In genomic region chr3:94648755-94649590, GRCm38 (mm10) we compare ENCODE assay signal across 8 mouse cellular contexts. TPM values are rescaled to one million over a fixed set of nuclear protein-coding genes. Genes with fewer than 3 reads are reported as not detected.
A peak's percentile ranks its signal among the peaks of the same experiment; 100 is the strongest.
DNase-seq lines count a peak whose midpoint lies in the region; ATAC-seq and TF ChIP-seq lines count a peak whose summit lies in the region.

No protein-coding gene starts in this region.

- ATAC-seq in kidney, postnatal 0 days (replicated peaks; ENCODE audit: low FRiP score, low read depth), result peak; percentile 71
- peak; percentile 97 for ATAC-seq in intestine, embryonic 15.5 days
- no peak for ATAC-seq in inflammation-experienced regulatory T-cells, adult 6 months
- no peak for ATAC-seq in megakaryocyte, adult 5-6 weeks (ENCODE audit: poor library complexity, severe bottlenecking)

- peaks cover 7% of the 10 kb centered on the region; the same call in 1 of the 2 replicates for H3K4me1 ChIP-seq in kidney, postnatal 0 days (replicated peaks; ENCODE audit: insufficient read depth, low read length)
- peaks cover 20% of the 10 kb centered on the region for H3K4me1 ChIP-seq in intestine, embryonic 15.5 days (replicated peaks)

- H3K4me2 ChIP-seq in kidney, postnatal 0 days (ENCODE audit: low read length), result no peak overlapping the region
- H3K4me2 ChIP-seq in intestine, embryonic 15.5 days (replicated peaks), result peak overlapping the region; percentile 42

- no peaks in the 10 kb centered on the region for H3K9me3 ChIP-seq in kidney, postnatal 0 days (replicated peaks; ENCODE audit: low read length)
- no peaks in the 10 kb centered on the region for H3K9me3 ChIP-seq in intestine, embryonic 15.5 days

- no peaks in the 10 kb centered on the region for H3K36me3 ChIP-seq in kidney, postnatal 0 days (ENCODE audit: insufficient read depth, low read length)
- H3K36me3 ChIP-seq in intestine, embryonic 15.5 days, result no peaks in the 10 kb centered on the region

- 32% methylated on average over 6 of the region's 6 CpGs for WGBS in kidney, postnatal 0 days
- 9% methylated on average over 6 of the region's 6 CpGs for WGBS in intestine, embryonic 15.5 days

- no peak overlapping the region for H3K9ac ChIP-seq in kidney, postnatal 0 days (ENCODE audit: low read depth, low read length)
- H3K9ac ChIP-seq in intestine, embryonic 15.5 days, result no peak overlapping the region

- no peak overlapping the region for H3K4me3 ChIP-seq in kidney, postnatal 0 days (replicated peaks; ENCODE audit: low read depth, low read length)
- no peak overlapping the region for H3K4me3 ChIP-seq in intestine, embryonic 15.5 days (replicated peaks)

- H3K27ac ChIP-seq in kidney, postnatal 0 days, result no peak overlapping the region; the same call in 1 of the 2 replicates
- H3K27ac ChIP-seq in intestine, embryonic 15.5 days, result peak overlapping the region; percentile 83

- DNase-seq in kidney, postnatal 0 days (ENCODE audit: low spot score), result peak; percentile 61
- no peak for DNase-seq in kidney, adult 8-10 months
- DNase-seq in brain, adult 2 months (ENCODE audit: low read depth, low spot score), result peak; percentile 52
- peak; percentile 84 for DNase-seq in lung, postnatal 36 days
- no peak for DNase-seq in kidney, adult 9 months

- TF ChIP-seq CTCF in kidney, postnatal 0 days (IDR thresholded peaks at IDR 0.05; ENCODE audit: low read depth), result no peak

- no peaks in the 10 kb centered on the region for H3K27me3 ChIP-seq in kidney, postnatal 0 days (ENCODE audit: insufficient read depth, low read length)
- no peaks in the 10 kb centered on the region for H3K27me3 ChIP-seq in intestine, embryonic 15.5 days (replicated peaks)

RNA-seq across cellular contexts. Expression of gene Gm10972, which starts 6.1 kb away (rescaled TPM):
- polyA plus RNA-seq in kidney, postnatal 0 days (2015; fragmentation: Nextera tagmentation; extraction: Ambion mirVana), result not detected in 2 replicates
- polyA plus RNA-seq in intestine, embryonic 15.5 days (2015; fragmentation: Nextera tagmentation; extraction: Ambion mirVana), result not detected in 2 replicates
- polyA plus RNA-seq in inflammation-experienced regulatory T-cells, adult 6 months (2017; shearing (Covaris generic)), result not detected
- not detected in 2 replicates for total RNA-seq in megakaryocyte, adult 5-6 weeks (2015)
- total RNA-seq in megakaryocyte, adult 5-6 weeks (2017), result not detected in 2 replicates

RNA-seq across cellular contexts. Expression of gene Tuft1, which starts 9.7 kb away (rescaled TPM):
- polyA plus RNA-seq in kidney, postnatal 0 days (2015; fragmentation: Nextera tagmentation; extraction: Ambion mirVana), result 9.1 and 9.2 TPM in 2 replicates
- 10.2 and 11.6 TPM in 2 replicates for polyA plus RNA-seq in intestine, embryonic 15.5 days (2015; fragmentation: Nextera tagmentation; extraction: Ambion mirVana)
- polyA plus RNA-seq in inflammation-experienced regulatory T-cells, adult 6 months (2017; shearing (Covaris generic)), result 1 to 10 TPM; 1.8 to 3.9 (median 3.3) TPM
- 0.80 and 1.1 TPM in 2 replicates for total RNA-seq in megakaryocyte, adult 5-6 weeks (2015)
- total RNA-seq in megakaryocyte, adult 5-6 weeks (2017), result 0.85 and 2.1 TPM in 2 replicates

RNA-seq across cellular contexts. Expression of gene Selenbp2, which starts 44.4 kb away (rescaled TPM):
- 2.9 and 3.0 TPM in 2 replicates for polyA plus RNA-seq in kidney, postnatal 0 days (2015; fragmentation: Nextera tagmentation; extraction: Ambion mirVana)
- polyA plus RNA-seq in intestine, embryonic 15.5 days (2015; fragmentation: Nextera tagmentation; extraction: Ambion mirVana), result 4.0 and 5.5 TPM in 2 replicates
- polyA plus RNA-seq in inflammation-experienced regulatory T-cells, adult 6 months (2017; shearing (Covaris generic)), result not detected
- total RNA-seq in megakaryocyte, adult 5-6 weeks (2015), result not detected in 2 replicates
- not detected in 2 replicates for total RNA-seq in megakaryocyte, adult 5-6 weeks (2017)

Comparison
In these comparisons a context has a peak if more than half of its experiments do, and no peak if none do; other contexts are left out.
1. DNase-seq: peak in kidney, postnatal 0 days (single experiment), brain, adult 2 months (single experiment) and lung, postnatal 36 days (single experiment); none in kidney, adult 8-10 months (0 of 2) and kidney, adult 9 months (single experiment).
2. ATAC-seq: peak in kidney, postnatal 0 days (single experiment) and intestine, embryonic 15.5 days (single experiment); none in inflammation-experienced regulatory T-cells, adult 6 months (single experiment) and megakaryocyte, adult 5-6 weeks (single experiment).